Mouse (Mus musculus) intestine, postnatal 0 days (tissue): ENCODE data around the gene Trim71. TPM values are rescaled to one million over a fixed set of nuclear protein-coding genes. Genes with fewer than 3 reads are reported as not detected.

Source experiments
- ATAC-seq: fragments of 200-750 bp; cut with Nextera tagmentation; 2 replicates; pipeline ENCODE4 v1.8.0; 2017; ENCODE audit warnings: mild to moderate bottlenecking, moderate TSS enrichment, moderate library complexity
- H3K27ac ChIP-seq: fragments of 300-500 bp; sonication (generic); 2 replicates; pipeline ENCODE4 v1.5.1; 2014; ENCODE audit warnings: mild to moderate bottlenecking, low read depth, low read length, moderate library complexity
- H3K27me3 ChIP-seq: fragments of 300-500 bp; sonication (generic); replicated peaks from 2 replicates; pipeline ENCODE4 v1.6.1; 2014; ENCODE audit warnings: low read length, mixed read lengths; ENCODE audit not compliant: control insufficient read depth, insufficient read depth
- H3K36me3 ChIP-seq: fragments of 300-500 bp; sonication (generic); 2 replicates; pipeline ENCODE4 v1.6.1; 2014; ENCODE audit warnings: mild to moderate bottlenecking, moderate library complexity; ENCODE audit not compliant: control insufficient read depth, insufficient read depth
- H3K4me1 ChIP-seq: fragments of 300-500 bp; sonication (generic); replicated peaks from 2 replicates; pipeline ENCODE4 v1.6.1; 2014; ENCODE audit warnings: antibody characterized with exemption, low read length, mixed read lengths; ENCODE audit not compliant: control insufficient read depth, insufficient read depth
- H3K4me2 ChIP-seq: fragments of 300-500 bp; sonication (generic); replicated peaks from 2 replicates; pipeline ENCODE4 v1.6.1; 2014; ENCODE audit warnings: low read depth, mild to moderate bottlenecking, moderate library complexity
- H3K4me3 ChIP-seq: fragments of 300-500 bp; sonication (generic); 2 replicates; pipeline ENCODE4 v1.5.1; 2014; ENCODE audit warnings: low read depth, low read length
- H3K9ac ChIP-seq: fragments of 300-500 bp; sonication (generic); 2 replicates; pipeline ENCODE4 v1.6.1; 2014; ENCODE audit warnings: mild to moderate bottlenecking, low read depth, low read length
- H3K9me3 ChIP-seq: fragments of 300-500 bp; sonication (generic); 2 replicates; pipeline ENCODE4 v1.6.1; 2016; ENCODE audit warnings: mixed run types; ENCODE audit not compliant: control insufficient read depth
- CTCF ChIP-seq: sonication (generic); IDR thresholded peaks from 2 replicates; pipeline ENCODE4 v1.5.1; 2016; ENCODE audit warnings: low read depth, mild to moderate bottlenecking, control low read depth, antibody characterized with exemption, moderate library complexity
- WGBS: fragments of 180-500 bp; shearing (Covaris S2); extraction: QIAGEN DNeasy Blood & Tissue Kit; methylation state at CpG from one replicate; pipeline ENCODE4 v1.1.7; 2014; 5-methylcytosine and 5-hydroxymethylcytosine counted together
- polyA plus RNA-seq: library from polyadenylated mRNA; unstranded; fragments of >200 nt; fragmentation: Nextera tagmentation; extraction: Ambion mirVana; gene quantifications from 2 replicates; pipeline ENCODE4 v1.2.1, GENCODE M21; 2015

Gene Trim71
- polyA plus RNA-seq, 1 experiment from 2014 or later, result 1.5 TPM

GRCm38 (mm10) chr9:114533848-114534247 is 30.3 kb downstream of the Trim71 start:
- H3K9ac ChIP-seq, result no peak overlapping the region
- no peak overlapping the region for H3K4me2 ChIP-seq
- ATAC-seq, result peak; percentile 47; the same call in 1 of the 2 replicates
- no peaks in the 10 kb centered on the region for H3K27me3 ChIP-seq
- H3K9me3 ChIP-seq, result no peaks in the 10 kb centered on the region
- H3K36me3 ChIP-seq, result no peaks in the 10 kb centered on the region
- no peak overlapping the region for H3K27ac ChIP-seq
- 0 out of 2 replicates have a peak, but pooled peaks cover 3% of the 10 kb centered on the region for H3K4me1 ChIP-seq
- 66% methylated on average over 4 of the region's 4 CpGs for WGBS
- no peak for TF ChIP-seq CTCF
- H3K4me3 ChIP-seq, result no peak overlapping the region

- no peak overlapping the region for H3K4me3 ChIP-seq
- WGBS, result 40% methylated on average over 11 of the region's 11 CpGs
- H3K4me2 ChIP-seq, result no peak overlapping the region
- no peak overlapping the region for H3K27ac ChIP-seq
- no peak for TF ChIP-seq CTCF
- H3K9ac ChIP-seq, result no peak overlapping the region
- no peaks in the 10 kb centered on the region for H3K27me3 ChIP-seq
- H3K4me1 ChIP-seq, result 0 out of 2 replicates have a peak, but pooled peaks cover 4% of the 10 kb centered on the region
- H3K36me3 ChIP-seq, result no peaks in the 10 kb centered on the region
- ATAC-seq, result no peak
- no peaks in the 10 kb centered on the region for H3K9me3 ChIP-seq
Measured at GRCm38 (mm10) chr9:114531276-114531675, 32.9 kb downstream of the Trim71 start.

GRCm38 (mm10) chr9:114528680-114529048 is 35.5 kb downstream of the Trim71 start:
- ATAC-seq, result no peak
- H3K27me3 ChIP-seq, result no peaks in the 10 kb centered on the region
- 0 out of 2 replicates have a peak, but pooled peaks cover 4% of the 10 kb centered on the region for H3K4me1 ChIP-seq
- no peak overlapping the region for H3K9ac ChIP-seq
- no peak overlapping the region for H3K27ac ChIP-seq
- H3K4me3 ChIP-seq, result no peak overlapping the region
- 47% methylated on average over 9 of the region's 9 CpGs for WGBS
- H3K9me3 ChIP-seq, result no peaks in the 10 kb centered on the region
- no peak for TF ChIP-seq CTCF
- H3K36me3 ChIP-seq, result no peaks in the 10 kb centered on the region
- no peak overlapping the region for H3K4me2 ChIP-seq

GRCm38 (mm10) chr9:114527992-114528679 is 36.0 kb downstream of the Trim71 start:
- no peak for ATAC-seq
- H3K9me3 ChIP-seq, result no peaks in the 10 kb centered on the region
- H3K9ac ChIP-seq, result no peak overlapping the region
- no peaks in the 10 kb centered on the region for H3K36me3 ChIP-seq
- H3K4me2 ChIP-seq, result peak overlapping the region; percentile 61
- H3K4me3 ChIP-seq, result no peak overlapping the region
- 26% methylated on average over 17 of the region's 17 CpGs for WGBS
- no peaks in the 10 kb centered on the region for H3K27me3 ChIP-seq
- TF ChIP-seq CTCF, result no peak
- 0 out of 2 replicates have a peak, but pooled peaks cover 4% of the 10 kb centered on the region for H3K4me1 ChIP-seq
- H3K27ac ChIP-seq, result no peak overlapping the region

GRCm38 (mm10) chr9:114527085-114527484 is 37.1 kb downstream of the Trim71 start:
- no peaks in the 10 kb centered on the region for H3K27me3 ChIP-seq
- ATAC-seq, result peak; percentile 37
- H3K4me1 ChIP-seq, result 0 out of 2 replicates have a peak, but pooled peaks cover 4% of the 10 kb centered on the region
- H3K36me3 ChIP-seq, result no peaks in the 10 kb centered on the region
- no peak overlapping the region for H3K9ac ChIP-seq
- H3K27ac ChIP-seq, result peak overlapping the region; percentile 54; the same call in 1 of the 2 replicates
- peak overlapping the region; percentile 30 for H3K4me3 ChIP-seq
- no peaks in the 10 kb centered on the region for H3K9me3 ChIP-seq
- WGBS, result 6% methylated on average over 16 of the region's 16 CpGs
- TF ChIP-seq CTCF, result 0 out of 2 replicates have a peak, but pooled peaks have one; percentile 5
- H3K4me2 ChIP-seq, result peak overlapping the region; percentile 61

- Histone ChIP-seq H3K4me1 (0 out of 2 replicates have a peak, but pooled peaks cover 4% of the 10 kb centered on the region), H3K4me2 (peak overlapping the region; percentile 61), H3K4me3 (peak overlapping the region; percentile 30), H3K36me3 (no peaks in the 10 kb centered on the region), H3K9ac (no peak overlapping the region), H3K9me3 (no peaks in the 10 kb centered on the region), H3K27me3 (no peaks in the 10 kb centered on the region), H3K27ac (peak overlapping the region; percentile 54; the same call in 1 of the 2 replicates)
- TF ChIP-seq CTCF, result no peak
- ATAC-seq, result peak; percentile 24; the same call in 1 of the 2 replicates
- WGBS, result 37% methylated on average over 8 of the region's 8 CpGs
Measured at GRCm38 (mm10) chr9:114526581-114526980, 37.6 kb downstream of the Trim71 start.
